Mouse (Mus musculus) small intestine, adult 10 weeks (tissue): Measurements from ENCODE around the gene Olfr124. TPM values are rescaled to one million over a fixed set of nuclear protein-coding genes. Genes with fewer than 3 reads are reported as not detected.

ENCODE experiments used
- polyA plus RNA-seq: library from polyadenylated mRNA; stranded (reverse); fragments of 350-450 nt; fragmentation: Illumina TruSeq; extraction: RNeasy Lipid Tissue Mini Kit (QIAGEN cat#74804); gene quantifications from one replicate; pipeline ENCODE4 v1.2.3, GENCODE M21; 2014; ENCODE audit warnings: low replicate concordance

Olfr124 gene
- polyA plus RNA-seq = not detected

GRCm38 (mm10) chr17:37799588-37799987 lies at the start of gene Olfr124:
Gene Olfr124 (plus strand): TSS chr17:37799888.

GRCm38 (mm10) chr17:37768307-37768706 lies 31.4 kb upstream of the Olfr124 start, which contains the start of gene Olfr122:
Gene Olfr122 (plus strand): TSS chr17:37768607.

GRCm38 (mm10) chr17:37793229-37793628 lies 6.5 kb upstream of the Olfr124 start, which contains the start of gene Olfr123:
Gene Olfr123 (plus strand): TSS chr17:37793529.

GRCm38 (mm10) chr17:37832649-37833048 lies 33.0 kb downstream of the Olfr124 start, which contains the start of gene Olfr125:
Gene Olfr125 (plus strand): TSS chr17:37832949.

GRCm38 (mm10) chr17:37847183-37847582 lies 47.5 kb downstream of the Olfr124 start, which contains the start of gene Olfr126:
Gene Olfr126 (plus strand): TSS chr17:37847483.

Other genes with a start within 250 kb of the Olfr124 start
- gene Olfr112, start 230.4 kb upstream of the Olfr124 start, polyA plus RNA-seq = not detected
- not detected for gene Olfr113, start 222.2 kb upstream of the Olfr124 start, polyA plus RNA-seq
- not detected for gene Olfr114, start 207.1 kb upstream of the Olfr124 start, polyA plus RNA-seq
- not detected for gene Olfr115, start 172.8 kb upstream of the Olfr124 start, polyA plus RNA-seq
- not detected for gene Olfr116, start 172.7 kb upstream of the Olfr124 start, polyA plus RNA-seq
- not detected for gene Olfr117, start 136.1 kb upstream of the Olfr124 start, polyA plus RNA-seq
- not detected for gene Olfr118, start 132.9 kb upstream of the Olfr124 start, polyA plus RNA-seq
- gene Olfr119, start 103.3 kb upstream of the Olfr124 start, polyA plus RNA-seq = not detected
- not detected for gene Olfr120, start 78.1 kb upstream of the Olfr124 start, polyA plus RNA-seq
- not detected for gene Olfr121, start 51.0 kb upstream of the Olfr124 start, polyA plus RNA-seq
- not detected for gene Olfr122, start 31.3 kb upstream of the Olfr124 start, polyA plus RNA-seq
- gene Olfr123, start 6.4 kb upstream of the Olfr124 start, polyA plus RNA-seq = not detected
- not detected for gene Olfr125, start 33.1 kb downstream of the Olfr124 start, polyA plus RNA-seq
- gene Olfr126, start 47.6 kb downstream of the Olfr124 start, polyA plus RNA-seq = not detected
- not detected for gene Olfr127, start 100.5 kb downstream of the Olfr124 start, polyA plus RNA-seq
- gene Olfr128, start 120.7 kb downstream of the Olfr124 start, polyA plus RNA-seq = not detected
- gene Olfr761, start 153.2 kb downstream of the Olfr124 start, polyA plus RNA-seq = not detected